Mouse (Mus musculus) E14TG2a.4 (cell line): ENCODE data around the gene Clock.

Experiments
- CTCF ChIP-seq: conservative IDR thresholded peaks from 2 replicates; pipeline ENCODE4 v1.5.1; 2014; ENCODE audit warnings: low read length
- NANOG ChIP-seq: IDR thresholded peaks from 2 replicates; pipeline ENCODE4 v1.6.1; 2014; ENCODE audit warnings: borderline replicate concordance, low read length, mixed read lengths

DNA sequence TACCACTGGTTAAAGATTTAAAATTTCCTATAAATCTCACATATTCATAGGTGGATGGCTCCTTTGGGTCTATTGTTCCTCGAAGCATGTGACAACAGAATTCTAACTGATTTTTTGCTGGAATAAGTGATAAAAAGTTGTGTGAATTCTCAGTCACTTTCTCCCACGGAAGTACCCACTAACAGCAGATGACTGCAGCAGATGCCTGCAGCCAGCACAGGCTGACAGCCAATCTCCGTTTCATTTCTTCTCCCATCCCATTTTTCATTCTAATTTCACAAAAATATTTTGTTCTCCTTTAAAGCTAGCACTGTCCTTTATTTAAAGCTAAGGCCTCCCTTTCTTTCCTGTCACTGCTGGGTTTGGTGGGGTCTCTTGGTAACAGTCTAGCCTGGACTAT, 59.2 kb downstream of the Clock start:
- TF ChIP-seq CTCF (no peak), NANOG (no peak)
